In the genomic region with DNA sequence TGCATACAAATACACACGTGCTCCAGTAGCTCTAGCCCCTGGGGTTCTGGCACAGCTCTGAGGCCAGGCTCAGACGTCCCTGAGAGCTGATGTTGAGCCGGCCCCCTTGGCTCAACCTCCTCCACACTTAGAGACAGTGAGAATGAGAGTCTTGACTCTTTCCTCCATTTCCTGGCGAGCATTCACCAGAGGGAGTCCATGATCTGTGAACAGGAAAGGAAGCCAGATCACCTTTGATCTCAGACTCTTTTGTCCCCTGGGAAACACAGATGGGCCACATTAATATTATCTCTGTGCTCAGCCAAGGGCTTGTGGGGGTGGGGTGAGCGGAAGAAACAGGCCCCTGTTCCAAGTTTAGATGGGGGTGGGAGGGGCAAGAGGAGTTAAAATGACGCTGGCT, we compare ENCODE assay signal across 14 mouse cellular contexts. TPM values are rescaled to one million over a fixed set of nuclear protein-coding genes. Genes with fewer than 3 reads are reported as not detected.
DNase-seq lines count a peak whose midpoint lies in the region; ATAC-seq and TF ChIP-seq lines count a peak whose summit lies in the region.
"Had no signal": no experiment of that assay in that cellular context is flagged by ENCODE, and none has a peak within 500 bp of the region (broad histone marks: within the 10 kb centered on the region; RNA-seq: fewer than 3 reads in every experiment).

No protein-coding gene starts in this region.

- no peaks in the 10 kb centered on the region for H3K27me3 ChIP-seq in heart, embryonic 16.5 days (ENCODE audit: control insufficient read depth, insufficient read depth, low read length)
- H3K27me3 ChIP-seq in neural tube, embryonic 11.5 days (ENCODE audit: control insufficient read depth, insufficient read depth, low read length) = no peaks in the 10 kb centered on the region
- H3K27me3 ChIP-seq in small intestine, adult 2 months (ENCODE audit: control insufficient read depth, insufficient read depth, low read length) = no peaks in the 10 kb centered on the region
- no peaks in the 10 kb centered on the region for H3K27me3 ChIP-seq in cerebellum, adult 2 months (ENCODE audit: control insufficient read depth, insufficient read depth, low read length)
- H3K27me3 ChIP-seq: embryonic facial prominence, embryonic 13.5 days; Patski had no signal

- no peaks in the 10 kb centered on the region; the same call in 1 of the 2 replicates for H3K9me3 ChIP-seq in heart, embryonic 16.5 days (replicated peaks; ENCODE audit: control insufficient read depth, low read length)
- H3K9me3 ChIP-seq in neural tube, embryonic 11.5 days (ENCODE audit: control insufficient read depth, low read length) = no peaks in the 10 kb centered on the region
- H3K9me3 ChIP-seq: embryonic facial prominence, embryonic 13.5 days; liver, embryonic 12.5 days had no signal

- TF ChIP-seq CTCF in small intestine, adult 2 months (IDR thresholded peaks at IDR 0.05; ENCODE audit: extremely low read depth, insufficient read length, insufficient replicate concordance, low read depth, low read length) = no peak
- TF ChIP-seq CTCF in cerebellum, adult 2 months (IDR thresholded peaks at IDR 0.05; ENCODE audit: borderline replicate concordance, insufficient read depth, low read depth, low read length) = no peak

- no peak overlapping the region for H3K4me3 ChIP-seq in heart, embryonic 16.5 days (ENCODE audit: low read length)
- H3K4me3 ChIP-seq in neural tube, embryonic 11.5 days (ENCODE audit: low read depth, low read length) = no peak overlapping the region
- H3K4me3 ChIP-seq in small intestine, adult 2 months (ENCODE audit: low read depth, low read length) = no peak overlapping the region
- no peak overlapping the region for H3K4me3 ChIP-seq in cerebellum, adult 2 months (replicated peaks; ENCODE audit: insufficient read depth, low read depth, low read length)
- H3K4me3 ChIP-seq: embryonic facial prominence, embryonic 13.5 days; liver, embryonic 12.5 days had no signal

- no peak overlapping the region for H3K4me2 ChIP-seq in heart, embryonic 16.5 days (ENCODE audit: low read depth, low read length)
- no peak overlapping the region for H3K4me2 ChIP-seq in neural tube, embryonic 11.5 days (ENCODE audit: low read depth)
- H3K4me2 ChIP-seq: embryonic facial prominence, embryonic 13.5 days; liver, embryonic 12.5 days had no signal

- no peak for DNase-seq in heart, adult 9 months (ENCODE audit: low spot score in 2 of 2)
- DNase-seq in neural tube, embryonic 11.5 days (ENCODE audit: low spot score) = peak; percentile 18
- no peak for DNase-seq in neural tube, embryonic 10.5 days (ENCODE audit: extremely low spot score, low spot score)
- peak; percentile 73 for DNase-seq in kidney, adult 9 months
- no peak for DNase-seq in cerebellum, adult 2 months
- DNase-seq: cerebellum, adult 9-11 months; gastrocnemius, postnatal 36 days; right cerebral cortex, postnatal 14 days had no signal

- no peak for TF ChIP-seq POLR2A in small intestine, adult 2 months (IDR thresholded peaks at IDR 0.05; ENCODE audit: low read depth, low read length)
- TF ChIP-seq POLR2A in cerebellum, adult 2 months (IDR thresholded peaks at IDR 0.05; ENCODE audit: borderline replicate concordance, insufficient read depth, low read length) = no peak

- ATAC-seq in heart, embryonic 16.5 days (replicated peaks; ENCODE audit: extremely low read depth, insufficient read depth, low FRiP score) = no peak; the same call in 1 of the 2 replicates
- ATAC-seq in neural tube, embryonic 11.5 days (ENCODE audit: insufficient read depth, low FRiP score, low TSS enrichment) = no peak
- ATAC-seq: CD4-positive, CD25-positive, alpha-beta regulatory T cell, adult 4 months; liver, embryonic 12.5 days; Patski had no signal

- WGBS in heart, embryonic 16.5 days = 29% methylated on average over 6 of the region's 6 CpGs
- 39% methylated on average over 6 of the region's 6 CpGs for WGBS in neural tube, embryonic 11.5 days
- WGBS in small intestine, adult 2 months = 18% methylated on average over 6 of the region's 6 CpGs
- 27% methylated on average over 6 of the region's 6 CpGs for WGBS in cerebellum, adult 2 months

- peaks cover 9% of the 10 kb centered on the region for H3K4me1 ChIP-seq in heart, embryonic 16.5 days (ENCODE audit: control insufficient read depth, insufficient read depth, low read length)
- H3K4me1 ChIP-seq in neural tube, embryonic 11.5 days (ENCODE audit: control insufficient read depth, insufficient read depth, low read length) = no peaks in the 10 kb centered on the region
- peaks cover 35% of the 10 kb centered on the region for H3K4me1 ChIP-seq in small intestine, adult 2 months (ENCODE audit: control insufficient read depth, insufficient read depth, insufficient read length, low read length)
- H3K4me1 ChIP-seq in cerebellum, adult 2 months (ENCODE audit: control insufficient read depth, insufficient read depth, low read length) = peaks cover 6% of the 10 kb centered on the region

- H3K9ac ChIP-seq in heart, embryonic 16.5 days (ENCODE audit: low read length) = no peak overlapping the region
- H3K9ac ChIP-seq in neural tube, embryonic 11.5 days (ENCODE audit: low read length) = no peak overlapping the region
- H3K9ac ChIP-seq: embryonic facial prominence, embryonic 13.5 days; liver, embryonic 12.5 days had no signal

- no peaks in the 10 kb centered on the region for H3K36me3 ChIP-seq in heart, embryonic 16.5 days (ENCODE audit: control insufficient read depth, insufficient read depth)
- no peaks in the 10 kb centered on the region for H3K36me3 ChIP-seq in neural tube, embryonic 11.5 days (ENCODE audit: control insufficient read depth, insufficient read depth, low read length)
- H3K36me3 ChIP-seq in small intestine, adult 2 months (ENCODE audit: control insufficient read depth, insufficient read depth, low read length) = no peaks in the 10 kb centered on the region
- H3K36me3 ChIP-seq: embryonic facial prominence, embryonic 13.5 days; liver, embryonic 12.5 days had no signal

- H3K27ac ChIP-seq in heart, embryonic 16.5 days (ENCODE audit: low read length) = 0 out of 2 replicates have a peak overlapping the region, but pooled peaks have one; percentile 28
- no peak overlapping the region for H3K27ac ChIP-seq in neural tube, embryonic 11.5 days (ENCODE audit: low read depth, low read length)
- peak overlapping the region; percentile 97 for H3K27ac ChIP-seq in small intestine, adult 2 months (ENCODE audit: insufficient read depth, low read depth, low read length)
- no peak overlapping the region for H3K27ac ChIP-seq in cerebellum, adult 2 months (ENCODE audit: insufficient read depth, low read length)
- H3K27ac ChIP-seq: embryonic facial prominence, embryonic 13.5 days; liver, embryonic 12.5 days had no signal

RNA-seq across cellular contexts. Expression of gene Slc16a5, which starts 4.9 kb away (rescaled TPM):
- 4.1 and 12.9 TPM in 2 replicates for polyA plus RNA-seq in heart, embryonic 16.5 days (2015; fragmentation: Nextera tagmentation; extraction: Ambion mirVana)
- polyA plus RNA-seq in neural tube, embryonic 11.5 days (2014; fragmentation: Nextera tagmentation; extraction: Ambion mirVana) = 0.11 and 0.22 TPM in 2 replicates
- 98.7 and 220 TPM in 2 replicates for polyA plus RNA-seq in small intestine, adult 2 months (2012; rRNA removed)
- 0.08 and 0.25 TPM in 2 replicates for polyA plus RNA-seq in cerebellum, adult 2 months (2012; rRNA removed)

RNA-seq across cellular contexts. Expression of gene Trim80, which starts 17.1 kb away (rescaled TPM):
- polyA plus RNA-seq in heart, embryonic 16.5 days (2015; fragmentation: Nextera tagmentation; extraction: Ambion mirVana) = 0.12 and 0.14 TPM in 2 replicates
- 0.12 TPM in 1 of 2 replicates, not detected in the other for polyA plus RNA-seq in neural tube, embryonic 11.5 days (2014; fragmentation: Nextera tagmentation; extraction: Ambion mirVana)
- 1.5 and 4.7 TPM in 2 replicates for polyA plus RNA-seq in small intestine, adult 2 months (2012; rRNA removed)
- polyA plus RNA-seq in cerebellum, adult 2 months (2012; rRNA removed) = 0.15 and 0.25 TPM in 2 replicates
- polyA plus RNA-seq: CD4-positive, CD25-positive, alpha-beta regulatory T cell, adult 4 months; Patski had no signal

RNA-seq across cellular contexts. Expression of gene Armc7, which starts 18.1 kb away (rescaled TPM):
- polyA plus RNA-seq in heart, embryonic 16.5 days (2015; fragmentation: Nextera tagmentation; extraction: Ambion mirVana) = 5.4 and 6.2 TPM in 2 replicates
- polyA plus RNA-seq in neural tube, embryonic 11.5 days (2014; fragmentation: Nextera tagmentation; extraction: Ambion mirVana) = 7.8 and 8.3 TPM in 2 replicates
- polyA plus RNA-seq in small intestine, adult 2 months (2012; rRNA removed) = 13.2 and 16.3 TPM in 2 replicates
- polyA plus RNA-seq in cerebellum, adult 2 months (2012; rRNA removed) = 7.3 and 8.5 TPM in 2 replicates

RNA-seq across cellular contexts. Expression of gene Nt5c, which starts 34.3 kb away (rescaled TPM):
- 60.1 and 64.9 TPM in 2 replicates for polyA plus RNA-seq in heart, embryonic 16.5 days (2015; fragmentation: Nextera tagmentation; extraction: Ambion mirVana)
- 76.0 and 77.0 TPM in 2 replicates for polyA plus RNA-seq in neural tube, embryonic 11.5 days (2014; fragmentation: Nextera tagmentation; extraction: Ambion mirVana)
- polyA plus RNA-seq in small intestine, adult 2 months (2012; rRNA removed) = 56.8 and 132 TPM in 2 replicates
- 98.2 and 102 TPM in 2 replicates for polyA plus RNA-seq in cerebellum, adult 2 months (2012; rRNA removed)

RNA-seq across cellular contexts. Expression of gene Kctd2, which starts 37.5 kb away (rescaled TPM):
- polyA plus RNA-seq in heart, embryonic 16.5 days (2015; fragmentation: Nextera tagmentation; extraction: Ambion mirVana) = 3.9 and 12.6 TPM in 2 replicates
- polyA plus RNA-seq in neural tube, embryonic 11.5 days (2014; fragmentation: Nextera tagmentation; extraction: Ambion mirVana) = 22.0 and 25.7 TPM in 2 replicates
- 13.4 and 27.3 TPM in 2 replicates for polyA plus RNA-seq in small intestine, adult 2 months (2012; rRNA removed)
- 93.6 and 98.0 TPM in 2 replicates for polyA plus RNA-seq in cerebellum, adult 2 months (2012; rRNA removed)

Comparison
In these comparisons a context has a peak if more than half of its experiments do, and no peak if none do; other contexts are left out.
1. DNase-seq: peak in neural tube, embryonic 11.5 days (single experiment) and kidney, adult 9 months (single experiment); none in heart, adult 9 months (0 of 2), neural tube, embryonic 10.5 days (single experiment) and cerebellum, adult 2 months (0 of 2).
2. H3K27ac ChIP-seq: peak in heart, embryonic 16.5 days (single experiment) and small intestine, adult 2 months (single experiment); none in neural tube, embryonic 11.5 days (single experiment) and cerebellum, adult 2 months (single experiment).